Mouse (Mus musculus) gonadal fat pad, adult 2 months (tissue): ENCODE measurements around the gene Acer3. TPM values are rescaled to one million over a fixed set of nuclear protein-coding genes. Genes with fewer than 3 reads are reported as not detected.

Experiments used
- polyA plus RNA-seq: library from polyadenylated mRNA; depleted of rRNA; stranded (reverse); fragments of >200 nt; gene quantifications from 2 replicates; pipeline ENCODE4 v1.2.3, GENCODE M21; 2012; rRNA removed

Gene Acer3
- polyA plus RNA-seq, 1 experiment, result 8.2 TPM

Other genes starting within 250 kb of the Acer3 start
- gene Myo7a, start 201.7 kb downstream of the Acer3 start, polyA plus RNA-seq, result 12.5 and 13.4 TPM in 2 replicates
- 9.2 and 12.1 TPM in 2 replicates for gene Omp, start 175.7 kb downstream of the Acer3 start, polyA plus RNA-seq
- gene Capn5, start 142.9 kb downstream of the Acer3 start, polyA plus RNA-seq, result 106 and 140 TPM in 2 replicates
- gene B3gnt6, start 121.7 kb downstream of the Acer3 start, polyA plus RNA-seq, result 0.09 TPM in 2 replicates
- gene Tsku, start 40.1 kb upstream of the Acer3 start, polyA plus RNA-seq, result 13.6 and 15.1 TPM in 2 replicates
- gene Gucy2d, start 119.2 kb upstream of the Acer3 start, polyA plus RNA-seq, result not detected in 2 replicates
- gene Lrrc32, start 168.1 kb upstream of the Acer3 start, polyA plus RNA-seq, result 15.4 and 18.2 TPM in 2 replicates